Mouse (Mus musculus) cortical plate, adult 2 months (tissue): ENCODE measurements around the gene Syt14.

Source experiments
- CTCF ChIP-seq: fragments of 200-500 bp; IDR thresholded peaks from 2 replicates; pipeline ENCODE4 v1.5.1; 2011; ENCODE audit warnings: mild to moderate bottlenecking, control low read depth, low read length; ENCODE audit not compliant: insufficient read depth; ENCODE audit errors: extremely low read depth
- POLR2A ChIP-seq: fragments of 200-500 bp; IDR thresholded peaks from 2 replicates; pipeline ENCODE4 v1.6.1; 2011; ENCODE audit warnings: mild to moderate bottlenecking, low read length, control low read depth; ENCODE audit not compliant: insufficient read depth; ENCODE audit errors: extremely low read depth

GRCm38 (mm10) chr1:192962323-192962722, 73.3 kb downstream of the Syt14 start:
- no peak for TF ChIP-seq CTCF
- no peak for TF ChIP-seq POLR2A
